Mouse (Mus musculus) neural tube, embryonic 12.5 days (tissue): ENCODE data around the gene 4930467E23Rik. TPM values are rescaled to one million over a fixed set of nuclear protein-coding genes. Genes with fewer than 3 reads are reported as not detected.

Experiments used
- polyA plus RNA-seq: library from polyadenylated mRNA; unstranded; fragments of >200 nt; fragmentation: Nextera tagmentation; extraction: Ambion mirVana; gene quantifications from 2 replicates; pipeline ENCODE4 v1.2.1, GENCODE M21; 2016

Gene 4930467E23Rik
- polyA plus RNA-seq, 1 experiment from 2014 or later: not detected

Other genes with a start within 250 kb of the 4930467E23Rik start
- not detected in 2 replicates for gene Defb7, start 234.5 kb upstream of the 4930467E23Rik start, polyA plus RNA-seq
- gene Gm31371, start 173.8 kb downstream of the 4930467E23Rik start, polyA plus RNA-seq: not detected in 2 replicates